Mouse (Mus musculus): Measurements from ENCODE around the gene Polr3c.

- TF ChIP-seq CTCF (IDR thresholded peaks at IDR 0.05; ENCODE audit: low read depth, low read length) = no peak
- TF ChIP-seq POLR2A (IDR thresholded peaks at IDR 0.05; ENCODE audit: insufficient read depth, low read length) = no peak
Measured at GRCm38 (mm10) chr3:96759695-96760094, 32.3 kb upstream of the Polr3c start.
